Mouse (Mus musculus): ENCODE data around the gene Glis3.

Gene Glis3

GRCm38 (mm10) chr19:28225651-28226050 is 454.2 kb downstream of the Glis3 start:
- no peak for DNase-seq

GRCm38 (mm10) chr19:28211630-28212029 is 468.2 kb downstream of the Glis3 start:
- DNase-seq, result no peak
